Mouse (Mus musculus): ENCODE data around the gene Pde3a. TPM values are rescaled to one million over a fixed set of nuclear protein-coding genes. Genes with fewer than 3 reads are reported as not detected.

Gene Pde3a
- total and polyA plus RNA-seq, 2 experiments from 2014 or later: 2.0 to 12.1 TPM

DNA sequence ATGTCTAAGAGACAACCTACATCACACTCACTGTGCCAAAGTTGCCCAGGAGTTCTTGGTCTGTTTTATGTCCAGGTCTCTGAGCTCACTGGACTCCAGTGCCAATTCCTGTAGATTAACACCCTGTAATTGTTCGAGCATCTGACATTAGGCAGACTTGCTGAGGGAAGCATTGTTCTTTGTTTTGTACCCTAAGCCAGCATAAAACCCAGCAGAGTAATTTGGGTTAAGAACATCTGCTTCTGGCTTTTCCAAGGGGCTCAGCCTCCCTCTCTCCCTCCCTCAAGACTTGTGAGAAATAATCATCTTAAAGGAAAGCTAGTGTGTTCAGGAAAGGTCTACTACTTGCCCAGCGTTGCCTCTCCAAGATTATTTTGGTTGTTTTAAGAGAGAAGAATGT lies 225.2 kb downstream of the Pde3a start:
- WGBS: 54% methylated on average over 2 of the region's 2 CpGs
- Histone ChIP-seq H3K4me2 (ENCODE audit: low read depth, low read length, poor library complexity, severe bottlenecking) (no peak overlapping the region), H3K27me3 (ENCODE audit: insufficient read depth, low read length) (no peaks in the 10 kb centered on the region), H3K9me3 (ENCODE audit: low read length) (no peaks in the 10 kb centered on the region), H3K27ac (ENCODE audit: low read depth, low read length) (no peak overlapping the region), H3K4me1 (ENCODE audit: insufficient read depth, low read length) (no peaks in the 10 kb centered on the region), H3K36me3 (ENCODE audit: insufficient read depth, low read length) (no peaks in the 10 kb centered on the region), H3K4me3 (ENCODE audit: low read depth, low read length) (no peak overlapping the region), H3K9ac (replicated peaks; ENCODE audit: low read length, poor library complexity, severe bottlenecking) (no peak overlapping the region)
- DNase-seq (ENCODE audit: low spot score) (no peak), ATAC-seq (ENCODE audit: low FRiP score) (no peak)
- TF ChIP-seq CTCF (IDR thresholded peaks at IDR 0.05): no peak

DNA sequence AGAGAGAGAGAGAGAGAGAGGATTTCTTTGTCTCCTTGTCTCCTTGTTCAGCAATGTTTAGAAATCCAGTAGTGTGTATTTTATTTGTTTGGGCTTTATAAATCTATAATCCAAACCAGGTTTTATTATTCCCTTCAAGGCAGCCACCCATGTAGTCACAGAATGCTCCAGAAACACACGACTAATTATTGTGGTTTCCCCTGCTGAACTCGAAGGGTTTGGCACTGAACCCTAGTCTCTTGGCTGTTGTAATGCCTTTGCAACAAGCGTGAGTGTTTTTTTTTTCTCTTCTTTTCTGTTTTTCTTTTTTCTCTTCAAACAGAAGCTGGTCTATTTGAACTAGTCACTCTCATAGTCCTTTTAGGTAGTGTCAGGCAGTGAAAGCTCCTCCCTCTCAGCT lies 225.6 kb downstream of the Pde3a start:
- H3K4me3 ChIP-seq (ENCODE audit: low read depth, low read length): no peak overlapping the region
- no peak for DNase-seq (ENCODE audit: low spot score)
- no peaks in the 10 kb centered on the region for H3K36me3 ChIP-seq (ENCODE audit: insufficient read depth, low read length)
- H3K4me2 ChIP-seq (ENCODE audit: low read depth, low read length, poor library complexity, severe bottlenecking): no peak overlapping the region
- ATAC-seq (ENCODE audit: low FRiP score): no peak
- no peaks in the 10 kb centered on the region for H3K27me3 ChIP-seq (ENCODE audit: insufficient read depth, low read length)
- no peak overlapping the region for H3K9ac ChIP-seq (replicated peaks; ENCODE audit: low read length, poor library complexity, severe bottlenecking)
- H3K27ac ChIP-seq (ENCODE audit: low read depth, low read length): no peak overlapping the region
- no peaks in the 10 kb centered on the region for H3K4me1 ChIP-seq (ENCODE audit: insufficient read depth, low read length)
- 46% methylated on average over 3 of the region's 3 CpGs for WGBS
- no peak for TF ChIP-seq CTCF (IDR thresholded peaks at IDR 0.05)
- no peaks in the 10 kb centered on the region for H3K9me3 ChIP-seq (ENCODE audit: low read length)

DNA sequence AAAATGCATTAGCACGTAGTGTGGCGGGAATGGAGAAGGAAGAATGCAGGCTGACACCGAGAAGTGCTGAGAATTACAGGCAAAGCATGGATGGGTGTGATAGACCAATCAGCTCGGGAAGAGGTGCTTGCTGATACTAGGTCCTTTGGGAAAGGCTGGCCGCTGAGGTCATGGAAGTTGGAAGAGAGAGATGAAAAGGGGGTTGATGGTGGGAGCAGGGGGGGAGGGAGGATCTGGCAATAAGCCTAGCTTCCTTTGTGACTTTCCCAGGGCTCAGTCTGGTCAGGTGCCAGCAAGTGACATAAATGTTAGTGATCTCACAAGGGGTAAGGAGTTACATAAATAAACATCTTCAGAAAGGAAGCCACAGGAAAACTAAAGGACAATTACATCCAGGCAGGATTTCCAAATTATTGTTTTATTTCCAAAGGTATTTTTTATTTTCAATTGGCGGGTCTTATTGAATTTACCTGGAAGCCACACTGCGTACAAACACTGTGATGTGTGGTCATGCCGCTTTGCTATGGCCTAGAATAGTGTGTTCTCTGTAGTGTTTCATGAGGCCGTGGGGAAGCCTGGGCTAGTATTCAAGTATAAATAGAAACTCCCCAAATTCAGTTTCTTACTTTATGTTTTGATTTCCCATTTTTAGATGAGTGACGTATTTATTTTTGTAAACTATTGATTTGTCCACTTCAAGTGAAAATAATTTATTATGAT lies 236.4 kb downstream of the Pde3a start:
- no peaks in the 10 kb centered on the region for H3K27me3 ChIP-seq (ENCODE audit: insufficient read depth, low read length)
- no peak for TF ChIP-seq CTCF (IDR thresholded peaks at IDR 0.05)
- ATAC-seq (ENCODE audit: low FRiP score) (0 out of 2 replicates have a peak, but pooled peaks have one; percentile 41), DNase-seq (ENCODE audit: low spot score) (peak; percentile 71)
- no peaks in the 10 kb centered on the region for H3K9me3 ChIP-seq (ENCODE audit: low read length)
- H3K4me1 ChIP-seq (ENCODE audit: insufficient read depth, low read length): no peaks in the 10 kb centered on the region
- H3K4me2 ChIP-seq (ENCODE audit: low read depth, low read length, poor library complexity, severe bottlenecking): no peak overlapping the region
- no peak overlapping the region for H3K9ac ChIP-seq (replicated peaks; ENCODE audit: low read length, poor library complexity, severe bottlenecking)
- H3K4me3 ChIP-seq (ENCODE audit: low read depth, low read length): no peak overlapping the region
- no peaks in the 10 kb centered on the region for H3K36me3 ChIP-seq (ENCODE audit: insufficient read depth, low read length)
- WGBS: 58% methylated on average over 10 of the region's 10 CpGs
- H3K27ac ChIP-seq (ENCODE audit: low read depth, low read length): no peak overlapping the region

DNA sequence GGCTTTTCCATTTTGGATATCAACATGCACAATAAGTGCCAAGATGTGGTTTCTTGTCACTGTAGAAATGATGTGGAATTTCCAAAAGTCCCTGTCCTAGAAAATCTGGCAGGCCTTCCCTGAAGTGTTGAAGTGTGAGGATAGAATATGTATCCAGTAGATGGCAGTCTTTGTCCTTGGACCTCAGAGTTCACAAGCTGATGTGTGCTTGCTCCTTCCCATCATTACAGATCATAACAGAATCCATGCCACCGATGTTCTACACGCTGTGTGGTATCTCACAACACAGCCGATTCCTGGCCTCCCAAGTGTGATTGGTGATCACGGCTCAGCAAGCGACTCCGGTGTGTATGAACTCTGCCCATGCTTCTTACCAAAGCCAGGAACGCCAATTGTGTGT lies 238.2 kb downstream of the Pde3a start:
- H3K27me3 ChIP-seq (ENCODE audit: insufficient read depth, low read length): no peaks in the 10 kb centered on the region
- no peaks in the 10 kb centered on the region for H3K9me3 ChIP-seq (ENCODE audit: low read length)
- TF ChIP-seq CTCF (IDR thresholded peaks at IDR 0.05): peak; percentile 79
- no peak overlapping the region for H3K4me2 ChIP-seq (ENCODE audit: low read depth, low read length, poor library complexity, severe bottlenecking)
- no peak overlapping the region for H3K9ac ChIP-seq (replicated peaks; ENCODE audit: low read length, poor library complexity, severe bottlenecking)
- H3K27ac ChIP-seq (ENCODE audit: low read depth, low read length): no peak overlapping the region
- WGBS: 61% methylated on average over 7 of the region's 7 CpGs
- H3K4me1 ChIP-seq (ENCODE audit: insufficient read depth, low read length): no peaks in the 10 kb centered on the region
- no peak overlapping the region for H3K4me3 ChIP-seq (ENCODE audit: low read depth, low read length)
- H3K36me3 ChIP-seq (ENCODE audit: insufficient read depth, low read length): no peaks in the 10 kb centered on the region
- DNase-seq (ENCODE audit: low spot score): peak; percentile 77
- ATAC-seq (ENCODE audit: low FRiP score): peak; percentile 72; the same call in 1 of the 2 replicates

DNA sequence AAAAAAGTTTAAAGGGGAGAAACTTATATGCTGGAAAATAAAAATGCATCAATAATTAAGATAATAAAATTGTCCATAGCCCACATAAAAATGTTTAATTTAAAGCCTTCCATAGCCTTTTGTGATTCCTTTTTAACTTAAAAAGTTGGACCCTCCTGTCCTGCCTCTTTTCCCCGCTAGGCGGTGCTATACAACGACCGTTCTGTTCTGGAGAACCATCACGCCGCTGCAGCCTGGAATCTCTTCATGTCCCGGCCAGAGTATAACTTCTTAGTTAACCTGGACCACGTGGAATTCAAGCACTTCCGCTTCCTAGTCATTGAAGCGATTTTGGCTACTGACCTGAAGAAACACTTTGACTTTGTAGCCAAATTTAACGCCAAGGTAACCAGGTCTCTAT lies 239.6 kb downstream of the Pde3a start:
- no peaks in the 10 kb centered on the region for H3K4me1 ChIP-seq (ENCODE audit: insufficient read depth, low read length)
- no peaks in the 10 kb centered on the region for H3K27me3 ChIP-seq (ENCODE audit: insufficient read depth, low read length)
- H3K4me2 ChIP-seq (ENCODE audit: low read depth, low read length, poor library complexity, severe bottlenecking): no peak overlapping the region
- WGBS: 21% methylated on average over 11 of the region's 11 CpGs
- no peak overlapping the region for H3K27ac ChIP-seq (ENCODE audit: low read depth, low read length)
- H3K9ac ChIP-seq (replicated peaks; ENCODE audit: low read length, poor library complexity, severe bottlenecking): no peak overlapping the region
- H3K9me3 ChIP-seq (ENCODE audit: low read length): no peaks in the 10 kb centered on the region
- no peaks in the 10 kb centered on the region for H3K36me3 ChIP-seq (ENCODE audit: insufficient read depth, low read length)
- DNase-seq (ENCODE audit: low spot score) (peak; percentile 63), ATAC-seq (ENCODE audit: low FRiP score) (no peak)
- TF ChIP-seq CTCF (IDR thresholded peaks at IDR 0.05): peak; percentile 73
- H3K4me3 ChIP-seq (ENCODE audit: low read depth, low read length): no peak overlapping the region

DNA sequence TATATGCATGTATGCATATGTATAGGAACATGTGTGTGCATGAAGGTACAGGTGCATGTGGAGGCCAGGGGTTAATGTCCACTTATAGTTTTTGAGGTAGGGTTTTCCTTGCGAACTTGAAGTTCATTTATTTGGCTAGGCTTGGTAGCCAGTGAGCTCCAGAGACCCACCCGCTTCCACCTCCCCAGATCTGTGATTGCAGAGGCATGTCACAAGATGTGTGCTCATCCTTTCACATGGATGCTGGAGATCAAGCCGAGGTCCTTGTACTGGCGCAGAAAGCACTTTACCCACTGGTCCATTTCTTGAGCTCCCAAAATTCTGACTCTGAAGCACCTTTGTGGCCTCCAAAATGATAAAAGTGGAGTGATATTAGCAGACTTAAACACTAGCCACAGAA lies 245.8 kb downstream of the Pde3a start:
- TF ChIP-seq CTCF (IDR thresholded peaks at IDR 0.05): no peak
- Histone ChIP-seq H3K4me1 (ENCODE audit: insufficient read depth, low read length) (no peaks in the 10 kb centered on the region; the same call in 1 of the 2 replicates), H3K4me2 (ENCODE audit: low read depth, low read length, poor library complexity, severe bottlenecking) (no peak overlapping the region), H3K36me3 (ENCODE audit: insufficient read depth, low read length) (no peaks in the 10 kb centered on the region), H3K4me3 (ENCODE audit: low read depth, low read length) (no peak overlapping the region), H3K9ac (replicated peaks; ENCODE audit: low read length, poor library complexity, severe bottlenecking) (no peak overlapping the region), H3K27ac (ENCODE audit: low read depth, low read length) (no peak overlapping the region), H3K27me3 (ENCODE audit: insufficient read depth, low read length) (no peaks in the 10 kb centered on the region), H3K9me3 (ENCODE audit: low read length) (no peaks in the 10 kb centered on the region)
- WGBS: 53% methylated on average over 4 of the region's 4 CpGs
- DNase-seq (ENCODE audit: low spot score): no peak
- no peak for ATAC-seq (ENCODE audit: low FRiP score)

Measured in midbrain, postnatal 0 days (tissue).